Mouse (Mus musculus) hindbrain, embryonic 10.5 days (tissue): ENCODE results near the gene Otud7a. TPM values are rescaled to one million over a fixed set of nuclear protein-coding genes. Genes with fewer than 3 reads are reported as not detected.

Experiments
- polyA plus RNA-seq: library from polyadenylated mRNA; unstranded; fragments of >200 nt; fragmentation: Nextera tagmentation; extraction: Ambion mirVana; gene quantifications from 2 replicates; pipeline ENCODE4 v1.2.1, GENCODE M21; 2016

Otud7a gene
- polyA plus RNA-seq, 1 experiment from 2014 or later = 1.6 TPM

Other genes starting within 250 kb of the Otud7a start
- 6.2 and 6.5 TPM in 2 replicates for gene Chrna7, start 232.2 kb upstream of the Otud7a start, polyA plus RNA-seq